Mouse (Mus musculus) forebrain, embryonic 16.5 days (tissue): ENCODE measurements around the gene Sytl1. TPM values are rescaled to one million over a fixed set of nuclear protein-coding genes. Genes with fewer than 3 reads are reported as not detected.

Experiments used
- ATAC-seq: fragments of 200-750 bp; cut with Nextera tagmentation; 2 replicates; pipeline ENCODE4 v1.8.0; 2017; ENCODE audit warnings: mild to moderate bottlenecking, moderate library complexity
- H3K27ac ChIP-seq: fragments of 300-500 bp; sonication (generic); 2 replicates; pipeline ENCODE4 v1.5.1; 2014; ENCODE audit warnings: low read length, control low read depth
- H3K27me3 ChIP-seq: fragments of 300-500 bp; sonication (generic); replicated peaks from 2 replicates; pipeline ENCODE4 v1.6.1; 2014; ENCODE audit warnings: low read length; ENCODE audit not compliant: control insufficient read depth, insufficient read depth
- H3K36me3 ChIP-seq: fragments of 300-500 bp; sonication (generic); 2 replicates; pipeline ENCODE4 v1.6.1; 2014; ENCODE audit not compliant: control insufficient read depth, insufficient read depth
- H3K4me1 ChIP-seq: fragments of 300-500 bp; sonication (generic); replicated peaks from 2 replicates; pipeline ENCODE4 v1.6.1; 2014; ENCODE audit warnings: low read length; ENCODE audit not compliant: control insufficient read depth, insufficient read depth
- H3K4me2 ChIP-seq: fragments of 300-500 bp; sonication (generic); 2 replicates; pipeline ENCODE4 v1.6.1; 2014; ENCODE audit warnings: mild to moderate bottlenecking, low read length, control low read depth
- H3K4me3 ChIP-seq: fragments of 300-500 bp; sonication (generic); replicated peaks from 2 replicates; pipeline ENCODE4 v1.5.1; 2014; ENCODE audit warnings: mild to moderate bottlenecking, low read length, control low read depth
- H3K9ac ChIP-seq: fragments of 300-500 bp; sonication (generic); replicated peaks from 2 replicates; pipeline ENCODE4 v1.6.1; 2014; ENCODE audit warnings: low read depth, low read length, control low read depth
- H3K9me3 ChIP-seq: fragments of 300-500 bp; sonication (generic); 2 replicates; pipeline ENCODE4 v1.6.1; 2016; ENCODE audit warnings: low read length; ENCODE audit not compliant: control insufficient read depth
- WGBS: fragments of 180-500 bp; shearing (Covaris S2); extraction: QIAGEN DNeasy Blood & Tissue Kit; methylation state at CpG from one replicate; pipeline ENCODE4 v1.1.7; 2014; 5-methylcytosine and 5-hydroxymethylcytosine counted together
- polyA plus RNA-seq: library from polyadenylated mRNA; unstranded; fragments of >200 nt; fragmentation: Nextera tagmentation; extraction: Ambion mirVana; gene quantifications from 2 replicates; pipeline ENCODE4 v1.2.1, GENCODE M21; 2015

Gene Sytl1
- polyA plus RNA-seq, 1 experiment from 2014 or later = 0.52 TPM

DNA sequence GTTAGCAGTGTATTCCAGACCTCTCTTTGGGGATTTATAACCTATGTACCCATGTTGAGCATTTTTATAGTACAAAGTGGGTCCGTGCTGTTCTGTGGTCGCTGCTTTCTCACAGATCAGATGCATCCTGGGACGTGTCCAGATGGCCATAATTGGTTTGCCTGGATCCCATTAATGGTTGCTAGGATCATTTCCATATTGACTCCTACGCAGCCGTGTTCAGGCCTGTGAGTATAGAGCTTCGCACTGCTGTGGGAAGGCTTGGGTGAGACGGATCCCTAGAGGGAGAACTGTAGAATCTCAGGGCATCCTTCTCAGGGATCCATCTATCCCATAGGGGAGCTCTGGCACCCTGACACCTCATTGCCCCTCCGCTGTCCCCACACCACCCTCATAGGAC lies 33.3 kb downstream of the Sytl1 start:
- Histone ChIP-seq H3K27ac (no peak overlapping the region), H3K4me3 (no peak overlapping the region), H3K36me3 (no peaks in the 10 kb centered on the region), H3K27me3 (no peaks in the 10 kb centered on the region), H3K9ac (no peak overlapping the region), H3K4me1 (no peaks in the 10 kb centered on the region), H3K4me2 (no peak overlapping the region), H3K9me3 (no peaks in the 10 kb centered on the region)
- 66% methylated on average over 8 of the region's 8 CpGs for WGBS
- no peak for ATAC-seq

DNA sequence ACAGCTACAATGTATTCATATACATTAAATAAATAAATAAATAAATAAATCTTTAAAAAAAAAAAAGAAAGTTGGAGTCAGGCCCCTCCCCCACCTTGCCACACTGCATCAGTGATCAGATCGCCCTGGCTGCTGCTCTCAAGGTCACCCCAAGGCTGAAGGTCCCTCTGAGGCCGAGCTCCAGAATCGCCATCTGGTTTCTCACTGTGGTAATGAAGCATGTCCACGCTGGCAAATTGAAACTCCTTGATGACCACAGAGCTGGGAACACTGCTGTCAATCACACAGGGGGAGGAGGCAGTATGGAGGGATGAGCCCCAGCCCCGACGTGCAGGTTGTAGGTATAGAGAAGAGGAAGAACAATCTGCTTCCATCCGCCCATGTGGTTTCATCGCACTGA lies 35.3 kb downstream of the Sytl1 start:
- Histone ChIP-seq H3K27me3 (0 out of 2 replicates have a peak, but pooled peaks cover 2% of the 10 kb centered on the region), H3K4me3 (no peak overlapping the region), H3K9me3 (no peaks in the 10 kb centered on the region), H3K4me1 (no peaks in the 10 kb centered on the region), H3K27ac (no peak overlapping the region), H3K9ac (no peak overlapping the region), H3K36me3 (no peaks in the 10 kb centered on the region), H3K4me2 (no peak overlapping the region)
- 82% methylated on average over 8 of the region's 8 CpGs for WGBS
- ATAC-seq = no peak

DNA sequence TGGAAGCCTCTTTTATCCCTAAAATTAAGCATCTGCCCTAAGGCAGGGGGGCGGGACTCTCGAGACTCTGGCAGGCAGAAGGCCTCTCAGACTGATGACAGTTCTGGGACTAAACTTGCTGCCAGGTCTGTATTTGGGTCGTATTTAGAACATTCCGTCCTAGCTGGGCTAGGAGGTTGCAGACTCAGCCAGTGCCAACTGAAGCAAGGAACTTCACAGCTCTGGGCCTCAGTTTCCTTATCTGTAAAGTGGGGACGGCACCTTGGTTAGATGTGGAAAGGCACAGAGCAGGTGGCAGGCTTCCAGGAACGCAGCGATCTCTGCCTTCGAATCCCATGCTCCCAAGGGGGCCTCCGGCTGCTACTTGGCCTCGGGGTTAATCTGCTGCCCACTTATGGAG lies 36.8 kb downstream of the Sytl1 start:
- H3K4me1 ChIP-seq = no peaks in the 10 kb centered on the region
- H3K27ac ChIP-seq = no peak overlapping the region
- H3K4me2 ChIP-seq = no peak overlapping the region
- no peak overlapping the region for H3K9ac ChIP-seq
- H3K4me3 ChIP-seq = no peak overlapping the region
- ATAC-seq = no peak
- WGBS = 72% methylated on average over 10 of the region's 10 CpGs
- H3K36me3 ChIP-seq = no peaks in the 10 kb centered on the region
- peaks cover 3% of the 10 kb centered on the region for H3K27me3 ChIP-seq
- H3K9me3 ChIP-seq = no peaks in the 10 kb centered on the region

DNA sequence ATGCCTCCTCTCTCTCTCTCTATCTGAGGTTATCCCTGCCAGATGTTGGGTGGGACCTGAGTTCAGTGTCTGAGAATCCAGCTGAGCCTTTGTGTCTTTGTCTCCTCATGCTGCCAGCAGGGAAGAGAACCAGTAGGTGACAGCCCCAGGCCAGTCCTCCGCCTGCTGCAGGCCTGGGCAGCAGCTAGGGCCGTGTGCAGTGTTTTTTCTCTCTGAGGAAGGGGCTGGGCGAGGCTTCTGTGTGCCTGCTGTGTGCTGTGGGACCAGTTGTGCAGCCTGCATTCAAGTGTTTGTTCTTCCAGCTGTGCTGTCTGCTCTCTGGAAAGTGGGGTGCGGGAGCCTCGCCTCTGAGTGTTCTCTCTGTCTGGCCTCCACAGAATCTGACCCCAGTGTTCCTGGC lies 39.0 kb downstream of the Sytl1 start:
- ATAC-seq = no peak
- no peaks in the 10 kb centered on the region for H3K36me3 ChIP-seq
- peaks cover 3% of the 10 kb centered on the region; the same call in 1 of the 2 replicates for H3K4me1 ChIP-seq
- no peak overlapping the region for H3K4me3 ChIP-seq
- no peak overlapping the region for H3K9ac ChIP-seq
- H3K27ac ChIP-seq = no peak overlapping the region
- no peak overlapping the region for H3K4me2 ChIP-seq
- H3K9me3 ChIP-seq = no peaks in the 10 kb centered on the region
- H3K27me3 ChIP-seq = peaks cover 6% of the 10 kb centered on the region
- 39% methylated on average over 5 of the region's 5 CpGs for WGBS

DNA sequence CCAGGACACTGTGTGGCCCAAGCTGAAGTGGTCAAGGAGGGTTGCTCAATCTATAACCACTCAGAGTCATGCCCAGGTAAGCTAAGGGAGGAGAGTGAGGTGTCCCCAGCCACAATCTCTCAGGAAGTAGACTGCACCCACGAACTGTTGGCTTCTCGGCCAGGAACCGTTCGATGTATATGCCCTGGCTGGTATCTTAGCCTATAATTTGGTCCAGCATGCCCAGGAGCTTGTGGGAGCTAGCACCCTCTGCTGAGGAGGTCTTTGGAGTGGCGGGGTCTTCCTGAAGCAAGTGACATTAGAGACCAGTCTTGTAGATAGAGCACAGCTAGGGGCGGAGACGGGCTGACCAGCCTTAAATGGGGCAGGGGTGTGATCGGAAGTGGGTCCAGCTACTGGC lies 41.2 kb downstream of the Sytl1 start:
- Histone ChIP-seq H3K4me2 (no peak overlapping the region), H3K27ac (no peak overlapping the region), H3K36me3 (no peaks in the 10 kb centered on the region), H3K27me3 (peaks cover 6% of the 10 kb centered on the region), H3K4me1 (peaks cover 3% of the 10 kb centered on the region; the same call in 1 of the 2 replicates), H3K9ac (no peak overlapping the region), H3K9me3 (no peaks in the 10 kb centered on the region), H3K4me3 (no peak overlapping the region)
- WGBS = 81% methylated on average over 8 of the region's 8 CpGs
- no peak for ATAC-seq

DNA sequence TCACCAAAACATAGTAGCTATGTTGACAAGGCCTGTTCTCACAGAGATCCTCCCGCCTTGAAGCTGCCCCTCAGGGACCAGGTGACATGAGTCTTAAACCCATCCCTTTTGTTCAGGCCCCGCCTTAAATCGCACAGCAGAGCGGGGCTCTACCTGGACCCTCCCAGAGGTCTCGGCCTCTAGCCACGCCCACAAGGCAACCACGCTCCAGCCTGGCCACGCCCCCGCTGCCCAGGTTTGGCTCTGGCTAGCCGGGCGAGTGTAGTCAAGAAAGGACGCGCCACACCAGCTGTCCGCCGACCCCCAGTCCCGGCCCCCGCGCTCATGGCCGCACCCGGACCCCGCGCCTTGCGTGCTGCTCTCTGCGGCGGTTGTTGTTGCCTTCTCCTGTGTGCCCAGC lies 42.3 kb downstream of the Sytl1 start:
- H3K36me3 ChIP-seq = no peaks in the 10 kb centered on the region
- no peaks in the 10 kb centered on the region for H3K9me3 ChIP-seq
- H3K4me1 ChIP-seq = peaks cover 3% of the 10 kb centered on the region; the same call in 1 of the 2 replicates
- H3K27ac ChIP-seq = no peak overlapping the region
- peak overlapping the region; percentile 41 for H3K9ac ChIP-seq
- peaks cover 6% of the 10 kb centered on the region for H3K27me3 ChIP-seq
- H3K4me2 ChIP-seq = peak overlapping the region; percentile 53
- no peak for ATAC-seq
- peak overlapping the region; percentile 27 for H3K4me3 ChIP-seq
- WGBS = 2% methylated on average over 25 of the region's 25 CpGs

DNA sequence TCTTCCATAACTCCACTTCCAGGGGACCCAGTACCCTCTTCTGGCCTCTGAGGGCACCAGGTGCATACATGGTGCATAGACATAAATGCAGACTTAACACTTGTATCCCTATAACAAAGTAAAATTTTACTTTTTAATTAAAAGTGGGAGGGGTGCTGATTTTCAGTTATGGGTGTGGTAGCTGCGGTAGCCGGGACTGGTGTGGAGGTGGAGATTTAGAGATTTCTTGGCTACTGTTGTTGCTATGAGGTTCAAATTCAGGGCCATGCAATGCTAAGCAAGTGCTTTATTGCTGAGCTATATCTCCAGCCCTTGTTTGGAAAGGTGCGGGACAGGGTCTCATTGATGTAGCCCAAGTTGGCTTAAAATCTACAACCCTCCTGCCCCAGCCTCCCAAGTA lies 44.2 kb downstream of the Sytl1 start:
- Histone ChIP-seq H3K4me2 (no peak overlapping the region), H3K27me3 (peaks cover 8% of the 10 kb centered on the region), H3K4me3 (no peak overlapping the region), H3K27ac (no peak overlapping the region), H3K36me3 (no peaks in the 10 kb centered on the region), H3K4me1 (peaks cover 3% of the 10 kb centered on the region; the same call in 1 of the 2 replicates), H3K9ac (no peak overlapping the region), H3K9me3 (no peaks in the 10 kb centered on the region)
- WGBS = 88% methylated on average over 3 of the region's 3 CpGs
- ATAC-seq = no peak

DNA sequence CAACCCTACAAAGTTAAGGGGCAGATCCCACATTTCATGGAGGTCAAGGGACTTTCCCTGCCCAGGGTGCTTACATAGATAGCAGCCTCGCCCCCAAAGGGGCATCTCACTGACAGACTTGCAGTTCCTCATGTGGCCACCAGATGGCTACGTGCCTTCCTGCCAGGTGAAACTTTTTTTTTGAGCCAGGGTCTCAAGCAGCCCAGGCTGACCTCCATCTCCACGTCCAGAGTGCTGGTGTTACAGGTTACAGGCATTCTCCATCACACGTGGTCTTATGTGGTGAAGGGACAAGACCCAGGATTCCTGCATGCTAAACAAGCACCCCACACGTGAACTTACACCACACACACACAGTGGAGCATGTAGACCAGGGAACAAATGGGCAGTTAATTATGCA lies 45.3 kb downstream of the Sytl1 start:
- no peaks in the 10 kb centered on the region for H3K9me3 ChIP-seq
- under 1% methylated on average over 5 of the region's 5 CpGs for WGBS
- no peak overlapping the region for H3K4me3 ChIP-seq
- H3K4me2 ChIP-seq = no peak overlapping the region
- peaks cover 10% of the 10 kb centered on the region for H3K27me3 ChIP-seq
- no peaks in the 10 kb centered on the region for H3K36me3 ChIP-seq
- no peak for ATAC-seq
- H3K4me1 ChIP-seq = peaks cover 11% of the 10 kb centered on the region
- H3K9ac ChIP-seq = no peak overlapping the region
- no peak overlapping the region for H3K27ac ChIP-seq

DNA sequence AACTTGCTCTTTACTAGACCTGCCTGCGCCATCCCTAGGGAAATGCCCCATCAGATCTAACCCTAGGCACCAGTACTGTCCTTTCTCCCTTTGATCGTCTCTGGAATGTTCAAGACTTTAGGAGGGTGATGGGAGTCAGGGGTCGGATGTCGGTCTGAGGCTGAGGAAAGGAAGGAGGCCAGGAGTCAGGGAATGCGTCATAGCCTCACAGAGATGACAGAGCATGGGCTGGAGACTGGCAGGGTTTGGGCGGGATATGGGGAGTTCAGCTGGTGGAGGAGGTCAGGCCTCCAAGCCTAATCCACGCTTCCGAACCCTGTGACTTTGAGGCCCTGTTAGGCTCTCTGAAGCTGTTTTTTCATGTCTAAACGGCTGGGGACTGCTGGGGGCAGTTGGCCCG lies 49.3 kb downstream of the Sytl1 start:
- Histone ChIP-seq H3K4me2 (peak overlapping the region; percentile 87), H3K9ac (no peak overlapping the region), H3K27me3 (peaks cover 6% of the 10 kb centered on the region; the same call in 1 of the 2 replicates), H3K9me3 (no peaks in the 10 kb centered on the region), H3K36me3 (no peaks in the 10 kb centered on the region), H3K4me1 (peaks cover 14% of the 10 kb centered on the region), H3K27ac (no peak overlapping the region), H3K4me3 (no peak overlapping the region)
- 6% methylated on average over 10 of the region's 10 CpGs for WGBS
- ATAC-seq = no peak

DNA sequence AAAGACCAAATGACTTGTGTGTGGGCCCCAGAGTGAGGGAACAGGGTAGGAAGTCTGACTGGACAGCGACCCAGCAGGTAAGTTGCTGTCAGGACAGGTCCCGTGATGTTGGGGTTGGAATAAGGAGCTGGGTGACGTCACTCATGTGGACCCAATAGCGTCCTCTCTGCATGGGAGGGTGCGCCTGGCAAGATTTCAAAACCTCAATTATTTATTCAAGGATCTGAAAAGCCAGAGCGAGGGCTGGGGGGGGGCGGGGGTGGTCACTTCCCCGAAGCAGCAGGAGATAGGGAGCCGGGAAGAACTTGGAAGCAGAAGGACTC lies 49.7 kb downstream of the Sytl1 start:
- Histone ChIP-seq H3K27me3 (peaks cover 6% of the 10 kb centered on the region; the same call in 1 of the 2 replicates), H3K27ac (no peak overlapping the region), H3K4me1 (peaks cover 14% of the 10 kb centered on the region), H3K4me3 (peak overlapping the region; percentile 64), H3K9ac (no peak overlapping the region), H3K4me2 (peak overlapping the region; percentile 87), H3K36me3 (no peaks in the 10 kb centered on the region), H3K9me3 (no peaks in the 10 kb centered on the region)
- 0% methylated on average over 9 of the region's 9 CpGs for WGBS
- ATAC-seq = peak; percentile 7; the same call in 1 of the 2 replicates
